Mouse (Mus musculus) layer of hippocampus, adult 11-12 months (tissue): Measurements from ENCODE around the gene Ttc39a.

Experiments
- DNase-seq: peaks from one replicate; pipeline ENCODE4 v3.0.0; 2022; ENCODE audit warnings: low spot score

Ttc39a gene

GRCm38 (mm10) chr4:109420138-109420795 is 13.8 kb downstream of the Ttc39a start:
- no peak for DNase-seq

GRCm38 (mm10) chr4:109421608-109422007 is 15.2 kb downstream of the Ttc39a start:
- no peak for DNase-seq

GRCm38 (mm10) chr4:109422436-109422835 is 16.0 kb downstream of the Ttc39a start:
- no peak for DNase-seq

- no peak for DNase-seq
Measured at GRCm38 (mm10) chr4:109423438-109423837, 17.0 kb downstream of the Ttc39a start.

- no peak for DNase-seq
Measured at GRCm38 (mm10) chr4:109427058-109427457, 20.6 kb downstream of the Ttc39a start.

GRCm38 (mm10) chr4:109430250-109430649 is 23.8 kb downstream of the Ttc39a start:
- no peak for DNase-seq

GRCm38 (mm10) chr4:109430854-109431253 is 24.4 kb downstream of the Ttc39a start:
- peak; percentile 43 for DNase-seq

GRCm38 (mm10) chr4:109432668-109433375 is 26.4 kb downstream of the Ttc39a start:
- no peak for DNase-seq

GRCm38 (mm10) chr4:109433641-109434040 is 27.2 kb downstream of the Ttc39a start:
- DNase-seq, result no peak

GRCm38 (mm10) chr4:109434256-109434655 is 27.8 kb downstream of the Ttc39a start:
- no peak for DNase-seq

GRCm38 (mm10) chr4:109437913-109438878 is 31.8 kb downstream of the Ttc39a start:
- DNase-seq, result peak; percentile 66

GRCm38 (mm10) chr4:109439101-109439500 is 32.7 kb downstream of the Ttc39a start:
- DNase-seq, result no peak

GRCm38 (mm10) chr4:109439825-109440248 is 33.4 kb downstream of the Ttc39a start:
- DNase-seq, result no peak

GRCm38 (mm10) chr4:109440381-109440780 is 34.0 kb downstream of the Ttc39a start:
- DNase-seq, result no peak

- no peak for DNase-seq
Measured at GRCm38 (mm10) chr4:109441000-109441399, 34.6 kb downstream of the Ttc39a start.

GRCm38 (mm10) chr4:109442126-109442525 is 35.7 kb downstream of the Ttc39a start:
- no peak for DNase-seq

- no peak for DNase-seq
Measured at GRCm38 (mm10) chr4:109442649-109443048, 36.2 kb downstream of the Ttc39a start.

GRCm38 (mm10) chr4:109444471-109444870 is 38.0 kb downstream of the Ttc39a start:
- no peak for DNase-seq

- DNase-seq, result no peak
Measured at GRCm38 (mm10) chr4:109444951-109445350, 38.5 kb downstream of the Ttc39a start.

- no peak for DNase-seq
Measured at GRCm38 (mm10) chr4:109445397-109445796, 39.0 kb downstream of the Ttc39a start.

- no peak for DNase-seq
Measured at GRCm38 (mm10) chr4:109445956-109446355, 39.5 kb downstream of the Ttc39a start.

- no peak for DNase-seq
Measured at GRCm38 (mm10) chr4:109448531-109448930, 42.1 kb downstream of the Ttc39a start.
